Mouse (Mus musculus): Measurements from ENCODE around the gene Ncan. TPM values are rescaled to one million over a fixed set of nuclear protein-coding genes. Genes with fewer than 3 reads are reported as not detected.

The Ncan gene
- total RNA-seq (2014; fragmentation: Nextera tagmentation) (not detected in 2 replicates), total RNA-seq (2017) (not detected in 2 replicates)

- ATAC-seq (replicated peaks; ENCODE audit: poor library complexity, severe bottlenecking) = no peak; the same call in 1 of the 2 replicates
Observed at GRCm38 (mm10) chr8:70120667-70121066, at the start of gene Ncan. Gene Ncan, minus strand, starts transcription at chr8:70120873.

GRCm38 (mm10) chr8:70170116-70170515, 49.4 kb upstream of the Ncan start:
- ATAC-seq (replicated peaks; ENCODE audit: poor library complexity, severe bottlenecking) = no peak

DNA sequence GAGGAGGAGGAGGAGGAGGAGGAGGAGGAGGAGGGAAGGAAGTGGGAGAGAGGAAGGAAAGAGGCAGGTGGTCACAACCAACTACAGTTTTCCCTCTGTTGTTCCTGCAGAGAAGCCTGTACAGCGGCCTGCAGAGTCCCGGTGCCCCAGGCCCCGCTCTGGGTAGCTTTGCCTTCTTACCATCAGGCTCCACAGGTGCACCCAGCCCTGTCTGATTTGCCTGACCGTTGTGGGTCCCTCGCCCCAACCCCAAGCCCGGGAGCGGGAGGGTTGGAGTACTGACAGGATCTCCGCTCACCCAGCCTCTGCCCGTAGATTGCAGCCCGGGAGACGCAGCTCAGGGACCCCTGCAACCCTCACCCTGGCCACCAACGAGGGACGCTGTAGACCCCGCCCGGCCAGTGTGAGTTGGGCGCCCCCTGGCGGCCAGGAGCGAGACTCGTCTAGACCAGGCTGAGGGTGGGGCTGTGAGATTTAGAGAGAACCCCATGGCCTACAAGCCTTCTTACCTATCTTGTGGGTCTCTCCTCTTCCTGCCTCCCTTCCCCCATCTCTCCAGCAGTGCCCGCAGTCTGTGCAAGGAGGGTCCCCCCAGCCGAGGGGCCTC, 45.9 kb upstream of the Ncan start:
- peak; percentile 89 for ATAC-seq (replicated peaks; ENCODE audit: poor library complexity, severe bottlenecking)

DNA sequence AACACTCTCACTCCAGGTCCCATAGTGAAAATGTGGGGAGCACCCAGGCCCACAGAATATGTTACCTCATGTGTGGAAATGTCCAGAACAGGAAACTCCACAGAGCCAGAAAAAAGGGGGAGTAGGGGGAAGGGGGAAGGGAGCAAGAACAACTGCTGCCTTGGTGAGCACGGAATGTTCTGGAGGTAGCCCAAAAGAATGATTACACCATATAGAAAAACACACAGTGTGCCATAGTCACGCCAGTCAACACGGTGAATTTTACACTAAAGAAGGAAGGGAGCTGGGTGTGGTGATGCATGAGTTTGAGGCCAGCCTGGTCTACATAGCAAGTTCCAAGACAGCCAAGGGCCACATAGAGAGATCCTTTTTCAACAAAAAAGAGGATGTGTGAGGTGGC, 42.6 kb upstream of the Ncan start:
- no peak for ATAC-seq (replicated peaks; ENCODE audit: poor library complexity, severe bottlenecking)

GRCm38 (mm10) chr8:70160015-70160414, 39.3 kb upstream of the Ncan start:
- ATAC-seq (replicated peaks; ENCODE audit: poor library complexity, severe bottlenecking) = no peak

- ATAC-seq (replicated peaks; ENCODE audit: poor library complexity, severe bottlenecking) = no peak
Observed at GRCm38 (mm10) chr8:70159211-70159610, 38.5 kb upstream of the Ncan start.

- ATAC-seq (replicated peaks; ENCODE audit: poor library complexity, severe bottlenecking) = peak; percentile 88
Observed at GRCm38 (mm10) chr8:70158069-70158853, 37.6 kb upstream of the Ncan start.

DNA sequence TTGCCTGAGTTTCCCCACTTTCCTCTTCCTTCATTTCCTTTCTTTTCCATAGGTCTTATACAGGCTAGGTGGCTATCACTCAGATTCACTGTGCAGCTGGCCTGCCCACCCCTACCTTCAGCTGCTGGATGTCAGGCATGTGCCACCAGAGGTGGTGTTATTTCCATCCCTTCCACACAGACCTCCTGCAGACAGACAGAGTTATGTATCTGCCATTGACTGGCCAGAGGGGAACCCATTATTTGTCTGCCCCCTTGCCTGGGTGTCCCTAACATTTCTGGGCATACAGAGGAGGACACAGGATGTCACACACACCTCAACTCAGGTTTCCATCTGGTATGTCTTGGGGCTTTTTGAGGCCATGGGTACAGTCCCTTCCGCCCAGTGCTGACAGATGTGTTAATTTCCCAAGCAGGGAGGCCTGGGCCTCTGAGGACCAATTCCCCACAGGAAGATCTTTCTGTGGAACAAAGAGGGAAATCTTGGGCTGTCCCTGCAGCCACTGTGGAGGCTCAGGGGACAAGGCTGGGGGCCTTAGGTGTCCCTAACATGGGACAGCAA, 36.6 kb upstream of the Ncan start:
- ATAC-seq (replicated peaks; ENCODE audit: poor library complexity, severe bottlenecking) = no peak

DNA sequence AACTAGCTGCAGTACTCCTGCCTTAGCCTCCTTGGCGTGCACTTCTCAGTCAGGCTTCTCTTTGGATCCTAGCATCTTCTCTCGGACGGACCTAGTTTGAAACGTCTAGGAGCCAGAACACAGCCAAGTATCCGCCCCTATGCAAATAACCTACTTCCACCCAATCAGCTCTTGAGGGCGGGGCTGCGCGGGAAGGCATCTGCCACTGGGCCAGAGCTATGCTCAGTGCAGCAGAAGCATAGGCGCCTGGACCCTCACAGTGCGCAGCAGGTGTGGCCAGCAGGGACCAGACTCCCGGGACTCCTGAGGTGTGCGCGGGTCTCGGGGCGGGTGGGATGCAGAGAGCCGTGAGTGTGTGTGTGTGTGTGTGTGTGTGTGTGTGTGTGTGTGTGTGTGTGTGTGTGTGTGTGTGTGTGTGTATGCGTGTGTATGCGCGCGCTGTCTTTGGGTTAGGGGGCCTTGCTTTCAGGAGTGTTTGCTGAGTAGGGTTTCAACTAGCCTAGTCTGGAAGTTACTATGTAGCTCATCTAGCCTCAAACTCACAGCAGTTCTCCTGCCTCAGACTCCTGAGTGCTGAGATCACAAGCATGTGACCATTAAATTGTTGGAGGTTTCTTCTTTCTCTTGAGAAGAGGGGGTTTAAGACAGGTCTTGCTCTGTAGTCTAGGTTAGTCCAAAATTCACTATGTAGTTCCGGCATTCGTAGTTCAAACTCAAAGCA, 32.0 kb upstream of the Ncan start:
- ATAC-seq (replicated peaks; ENCODE audit: poor library complexity, severe bottlenecking) = peak; percentile 98

- no peak for ATAC-seq (replicated peaks; ENCODE audit: poor library complexity, severe bottlenecking)
Observed at GRCm38 (mm10) chr8:70150158-70150557, 29.5 kb upstream of the Ncan start.

DNA sequence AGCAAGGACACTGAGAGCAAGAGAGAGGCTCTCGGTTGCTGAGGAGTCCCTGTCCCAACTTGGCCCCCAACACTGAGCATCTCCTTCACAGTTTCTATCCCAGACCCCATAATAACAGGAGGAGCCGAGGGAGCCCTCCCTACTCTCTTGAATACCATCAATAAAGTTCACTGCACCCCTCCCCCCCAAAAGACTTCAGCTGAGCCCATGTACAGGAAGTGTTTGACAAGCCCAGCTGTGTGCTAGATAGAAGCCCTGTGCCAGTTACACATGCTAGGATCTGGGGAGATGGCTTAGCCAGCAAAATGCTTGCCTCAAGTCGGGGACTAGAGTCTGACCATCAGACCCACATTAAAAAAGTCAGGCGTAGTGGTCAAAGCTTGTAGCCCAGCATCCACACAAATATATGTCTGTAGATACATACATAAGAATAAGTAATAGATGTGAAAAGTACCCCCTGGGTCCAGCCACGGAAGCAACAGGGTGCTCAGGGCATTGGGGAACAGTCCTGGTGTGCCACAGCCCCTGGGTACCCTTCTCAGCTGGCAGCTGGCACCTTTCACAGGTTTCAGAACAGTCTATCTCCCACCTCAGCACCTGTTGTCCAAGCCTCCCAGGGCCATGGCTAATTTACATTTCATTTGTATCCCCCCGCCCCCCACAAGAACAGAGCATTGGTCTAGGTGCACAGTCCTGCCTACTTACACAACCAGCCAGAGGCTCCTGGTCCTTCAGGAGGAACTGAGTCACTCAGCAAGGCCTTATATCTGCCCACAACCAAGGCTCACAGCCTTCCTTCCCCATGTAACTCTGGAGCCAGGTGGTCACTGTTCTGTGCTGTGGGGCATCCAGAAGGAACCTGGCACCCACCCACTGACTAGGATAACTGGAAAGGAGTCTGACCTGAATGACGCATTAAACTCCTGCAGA, 27.3 kb upstream of the Ncan start:
- peak; percentile 21; the same call in 1 of the 2 replicates for ATAC-seq (replicated peaks; ENCODE audit: poor library complexity, severe bottlenecking)

DNA sequence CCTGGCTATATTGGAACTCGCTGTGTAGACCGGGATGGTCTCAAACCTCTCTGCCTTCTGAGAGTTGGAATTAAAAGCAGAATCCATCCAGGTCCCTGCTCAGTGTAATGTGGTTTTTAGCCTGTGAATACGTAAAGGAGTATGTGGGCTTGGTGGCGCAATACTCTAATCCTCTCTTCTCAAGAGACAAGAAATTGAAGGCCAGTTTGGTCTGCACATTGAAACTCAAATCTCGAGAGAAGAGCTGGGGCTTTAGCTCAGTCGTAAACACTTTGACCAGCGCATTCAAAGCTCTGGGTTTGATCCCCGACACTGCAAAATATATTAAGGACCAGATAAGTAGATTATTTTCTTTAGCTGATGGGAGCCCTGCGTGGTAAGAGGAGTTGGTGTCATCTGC, 19.3 kb upstream of the Ncan start:
- peak; percentile 40 for ATAC-seq (replicated peaks; ENCODE audit: poor library complexity, severe bottlenecking)

- ATAC-seq (replicated peaks; ENCODE audit: poor library complexity, severe bottlenecking) = peak; percentile 95
Observed at GRCm38 (mm10) chr8:70139026-70139857, 18.6 kb upstream of the Ncan start, which contains the start of the genes Rfxank, Borcs8 and Mef2b. Gene Rfxank, minus strand, starts transcription at chr8:70139154. Gene Borcs8, plus strand, starts transcription at chr8:70139499. Gene Mef2b, plus strand, starts transcription at chr8:70139711.

GRCm38 (mm10) chr8:70137890-70138289, 17.2 kb upstream of the Ncan start:
- ATAC-seq (replicated peaks; ENCODE audit: poor library complexity, severe bottlenecking) = no peak

DNA sequence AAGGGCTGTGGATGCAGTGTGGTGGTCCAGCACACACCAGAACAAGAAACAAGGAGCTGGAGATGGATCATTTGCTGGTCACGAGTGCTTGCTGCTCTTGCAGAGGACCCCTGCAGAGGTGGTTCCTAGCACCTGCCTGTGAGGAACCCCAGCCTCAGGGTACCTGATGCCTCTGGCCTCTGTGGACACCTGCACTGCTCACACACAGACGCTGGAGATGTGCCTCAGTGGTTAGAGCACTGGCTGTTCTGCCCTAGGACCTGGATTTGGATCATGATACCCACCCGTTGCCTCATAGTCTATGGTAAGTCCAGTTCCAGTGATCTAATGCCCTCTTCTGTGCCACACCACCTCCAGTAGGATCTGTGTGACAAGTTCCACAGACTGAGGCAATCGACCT, 15.9 kb upstream of the Ncan start:
- ATAC-seq (replicated peaks; ENCODE audit: poor library complexity, severe bottlenecking) = no peak

DNA sequence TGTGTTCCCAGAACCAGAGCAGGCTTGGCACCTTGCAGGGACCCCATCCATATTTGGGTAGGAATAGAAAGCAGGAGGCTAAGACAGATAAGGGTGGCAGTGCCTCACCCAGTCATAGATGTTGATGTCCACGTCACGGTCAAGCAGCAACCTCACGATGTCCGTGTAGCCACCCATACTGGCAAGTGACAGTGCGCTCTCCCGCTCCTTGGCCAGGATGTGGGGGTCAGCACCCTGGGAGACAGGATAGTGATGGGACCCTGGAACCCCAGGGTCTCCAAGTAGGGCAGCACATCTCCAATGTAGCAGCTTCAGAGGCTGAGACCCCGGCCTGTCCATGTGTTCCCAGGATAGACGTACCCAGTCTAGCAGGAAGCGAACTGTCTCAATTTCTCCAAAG, 14.3 kb upstream of the Ncan start:
- no peak for ATAC-seq (replicated peaks; ENCODE audit: poor library complexity, severe bottlenecking)

DNA sequence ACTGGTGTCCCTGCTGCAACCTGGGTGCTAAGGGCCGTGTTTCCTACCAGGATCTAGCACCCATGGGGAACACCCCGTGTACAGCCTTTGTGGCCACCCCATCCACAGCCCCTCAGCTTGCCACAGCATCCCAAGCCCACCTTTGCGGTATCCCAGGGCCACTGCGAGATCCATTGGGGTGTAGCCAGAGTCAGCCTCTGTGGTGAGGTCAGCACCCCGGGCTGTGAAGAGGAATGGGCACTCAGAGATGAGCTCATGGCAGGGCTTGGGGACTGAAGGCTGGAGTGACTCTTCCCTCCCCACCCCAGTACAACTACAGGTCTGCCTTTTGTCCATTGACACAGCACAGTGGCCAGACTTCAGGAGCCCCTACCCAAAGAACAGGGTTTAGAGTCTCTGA, 13.4 kb upstream of the Ncan start:
- ATAC-seq (replicated peaks; ENCODE audit: poor library complexity, severe bottlenecking) = no peak

DNA sequence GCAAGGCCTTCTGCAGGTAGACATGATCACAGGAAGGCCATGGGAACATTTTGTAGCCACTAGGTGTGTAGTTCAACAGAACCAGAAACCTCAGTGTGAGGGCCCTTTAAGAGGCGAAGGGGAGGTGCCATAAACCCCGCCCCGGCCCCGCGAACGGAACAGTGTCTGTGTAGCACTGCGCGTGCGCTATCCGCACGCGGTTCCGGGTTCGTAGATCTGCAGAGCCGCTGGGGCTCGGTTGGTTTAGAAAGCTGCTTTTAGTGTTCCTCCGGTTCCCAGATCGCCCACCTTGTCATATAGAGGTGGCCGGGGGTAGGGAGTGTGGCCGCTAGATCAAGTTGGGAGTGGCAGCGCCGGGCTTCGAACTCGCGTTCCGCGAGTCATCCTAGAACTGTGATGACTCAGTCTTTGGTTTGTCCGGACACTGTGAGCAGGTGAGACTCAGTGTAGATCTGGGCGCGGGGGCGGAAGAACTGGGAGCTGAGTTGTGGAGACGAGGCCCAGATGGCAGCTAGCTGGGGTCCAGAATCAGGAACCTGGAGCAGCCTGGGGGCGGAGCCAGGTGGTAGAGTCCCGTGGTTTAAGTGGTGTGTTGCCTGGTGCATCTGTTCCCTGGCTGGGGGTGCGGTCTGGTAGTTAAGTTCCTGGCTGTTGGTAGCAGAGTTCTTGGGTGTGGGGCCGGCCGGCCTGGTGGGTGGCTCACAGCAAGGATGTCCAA, 10.7 kb upstream of the Ncan start, which contains the start of gene Nr2c2ap:
Gene Nr2c2ap, plus strand, starts transcription at position 168 of the 718 bp plus-strand sequence.
- peak; percentile 93 for ATAC-seq (replicated peaks; ENCODE audit: poor library complexity, severe bottlenecking)
